ENCODE assay signal across 27 mouse cellular contexts in genomic region chr2:4730161-4730560, GRCm38 (mm10). TPM values are rescaled to one million over a fixed set of nuclear protein-coding genes. Genes with fewer than 3 reads are reported as not detected.
DNase-seq lines count a peak whose midpoint lies in the region; ATAC-seq lines count a peak whose summit lies in the region.
"Had no signal": no experiment of that assay in that cellular context is flagged by ENCODE, and none has a peak within 500 bp of the region (broad histone marks: within the 10 kb centered on the region; RNA-seq: fewer than 3 reads in every experiment).

No protein-coding gene starts in this region.

- no peak overlapping the region for H3K4me2 ChIP-seq in forebrain, embryonic 15.5 days (replicated peaks)
- no peak overlapping the region for H3K4me2 ChIP-seq in liver, embryonic 11.5 days
- H3K4me2 ChIP-seq: embryonic facial prominence, embryonic 13.5 days; heart, embryonic 11.5 days; hindbrain, embryonic 13.5 days; lung, embryonic 15.5 days; midbrain, embryonic 12.5 days; neural tube, embryonic 13.5 days had no signal

- no peaks in the 10 kb centered on the region for H3K9me3 ChIP-seq in forebrain, embryonic 15.5 days
- no peaks in the 10 kb centered on the region for H3K9me3 ChIP-seq in liver, embryonic 11.5 days (ENCODE audit: control insufficient read depth, low read length)
- H3K9me3 ChIP-seq: embryonic facial prominence, embryonic 13.5 days; forebrain, embryonic 10.5 days; G1E; hindbrain, embryonic 13.5 days; lung, embryonic 15.5 days; midbrain, embryonic 12.5 days; neural tube, embryonic 13.5 days had no signal

- H3K9ac ChIP-seq in forebrain, embryonic 15.5 days (replicated peaks): no peak overlapping the region
- H3K9ac ChIP-seq in liver, embryonic 11.5 days (ENCODE audit: low read depth, low read length): no peak overlapping the region
- H3K9ac ChIP-seq: embryonic facial prominence, embryonic 13.5 days; hindbrain, embryonic 13.5 days; lung, embryonic 15.5 days; midbrain, embryonic 12.5 days; neural tube, embryonic 13.5 days had no signal

- 87% methylated on average over 4 of the region's 4 CpGs for WGBS in forebrain, embryonic 15.5 days
- WGBS in liver, embryonic 11.5 days: 73% methylated on average over 4 of the region's 4 CpGs

- peak; percentile 2 for DNase-seq in CD4-positive, CD25-positive, alpha-beta regulatory T cell, adult 2 months (ENCODE audit: low read depth, low spot score)
- DNase-seq in CD8-positive naive resting alpha-beta T cell, adult 2 months (ENCODE audit: low read depth in 2 of 2, low spot score in 2 of 2): peak; percentile 31 to 38
- DNase-seq in naive thymus-derived CD4-positive, alpha-beta T cell, adult 2 months (ENCODE audit: low read depth): peak; percentile 60
- DNase-seq in thymus, postnatal 4 days: peak; percentile 29
- DNase-seq in liver, embryonic 11.5 days (ENCODE audit: low spot score): no peak
- DNase-seq: adrenal gland, postnatal 14 days; cerebellum, adult 11-12 months; cerebellum, adult 9-11 months; gastrocnemius, postnatal 10 days; heart, postnatal 4 days; kidney, adult 11 months; kidney, postnatal 14 days; layer of hippocampus, adult 9-11 months; liver; lung, postnatal 36 days had no signal

- no peak for ATAC-seq in CD4-positive, CD25-positive, alpha-beta regulatory T cell, adult 4 months
- ATAC-seq in forebrain, embryonic 15.5 days (replicated peaks): no peak
- no peak for ATAC-seq in liver, embryonic 11.5 days (replicated peaks; ENCODE audit: low FRiP score)
- ATAC-seq: inflammation-experienced regulatory T-cells, adult 6 months had no signal

- H3K27ac ChIP-seq in forebrain, embryonic 15.5 days (replicated peaks): no peak overlapping the region
- no peak overlapping the region for H3K27ac ChIP-seq in liver, embryonic 11.5 days (ENCODE audit: low read depth, low read length)
- H3K27ac ChIP-seq: embryonic facial prominence, embryonic 13.5 days; forebrain, embryonic 10.5 days; hindbrain, embryonic 13.5 days; lung, embryonic 15.5 days; midbrain, embryonic 12.5 days; neural tube, embryonic 13.5 days had no signal

- H3K36me3 ChIP-seq in forebrain, embryonic 15.5 days: no peaks in the 10 kb centered on the region
- no peaks in the 10 kb centered on the region for H3K36me3 ChIP-seq in liver, embryonic 11.5 days (ENCODE audit: control insufficient read depth, insufficient read depth, low read length)
- H3K36me3 ChIP-seq: embryonic facial prominence, embryonic 13.5 days; forebrain, embryonic 10.5 days; G1E; lung, embryonic 15.5 days; midbrain, embryonic 12.5 days; neural tube, embryonic 13.5 days had no signal

- no peak overlapping the region for H3K4me3 ChIP-seq in forebrain, embryonic 15.5 days
- H3K4me3 ChIP-seq in liver, embryonic 11.5 days (ENCODE audit: low read depth, low read length): no peak overlapping the region
- H3K4me3 ChIP-seq: embryonic facial prominence, embryonic 13.5 days; forebrain, embryonic 10.5 days; hindbrain, embryonic 13.5 days; lung, embryonic 15.5 days; midbrain, embryonic 12.5 days; myocyte; neural tube, embryonic 13.5 days had no signal

- no peaks in the 10 kb centered on the region for H3K27me3 ChIP-seq in forebrain, embryonic 15.5 days
- H3K27me3 ChIP-seq in liver, embryonic 11.5 days (replicated peaks; ENCODE audit: control insufficient read depth, insufficient read depth, low read length): no peaks in the 10 kb centered on the region
- H3K27me3 ChIP-seq: embryonic facial prominence, embryonic 13.5 days; hindbrain, embryonic 13.5 days; lung, embryonic 15.5 days; midbrain, embryonic 12.5 days; neural tube, embryonic 13.5 days had no signal

- H3K4me1 ChIP-seq in forebrain, embryonic 15.5 days: no peaks in the 10 kb centered on the region
- no peaks in the 10 kb centered on the region for H3K4me1 ChIP-seq in liver, embryonic 11.5 days (replicated peaks; ENCODE audit: control insufficient read depth, insufficient read depth, low read length)
- H3K4me1 ChIP-seq: embryonic facial prominence, embryonic 13.5 days; forebrain, embryonic 10.5 days; hindbrain, embryonic 13.5 days; lung, embryonic 15.5 days; midbrain, embryonic 12.5 days; neural tube, embryonic 13.5 days had no signal

RNA-seq across cellular contexts. Expression of gene Bend7, which starts 12.5 kb away (rescaled TPM):
- not detected for polyA plus RNA-seq in CD4-positive, CD25-positive, alpha-beta regulatory T cell, adult 4 months (2017; shearing (Covaris generic))
- 2.5 and 3.4 TPM in 2 replicates for polyA plus RNA-seq in forebrain, embryonic 15.5 days (2015; fragmentation: Nextera tagmentation; extraction: Ambion mirVana)
- 2.4 TPM in 2 replicates for polyA plus RNA-seq in liver, embryonic 11.5 days (2014; fragmentation: Nextera tagmentation; extraction: Ambion mirVana)
- polyA plus RNA-seq: G1E; inflammation-experienced regulatory T-cells, adult 6 months; myocyte had no signal
